Mouse (Mus musculus): Measurements from ENCODE around the gene Actg1. TPM values are rescaled to one million over a fixed set of nuclear protein-coding genes. Genes with fewer than 3 reads are reported as not detected.
A peak's percentile ranks its signal among the peaks of the same experiment; 100 is the strongest.

Gene Actg1
- polyA plus RNA-seq, 2 experiments = 256 to 451 TPM

- Histone ChIP-seq H3K4me2 (ENCODE audit: low read depth) (peak overlapping the region; percentile 99), H3K36me3 (replicated peaks; ENCODE audit: control insufficient read depth, insufficient read depth, low read depth) (no peaks in the 10 kb centered on the region), H3K9ac (replicated peaks) (peak overlapping the region; percentile 60), H3K9me3 (ENCODE audit: control insufficient read depth, low read length) (no peaks in the 10 kb centered on the region), H3K4me1 (replicated peaks; ENCODE audit: control insufficient read depth in 2 of 2, insufficient read depth in 2 of 2, low read length in 1 of 2) (peaks cover 16 to 19% of the 10 kb centered on the region in 2 experiments), H3K27me3 (ENCODE audit: control insufficient read depth, insufficient read depth, low read length) (no peaks in the 10 kb centered on the region), H3K27ac (peak overlapping the region; percentile 90), H3K4me3 (ENCODE audit: insufficient read depth in 1 of 2, low read depth in 2 of 2, low read length in 2 of 2) (peak overlapping the region; percentile 66 to 73)
- 34% methylated on average over 4 of the region's 4 CpGs for WGBS (ENCODE audit: insufficient replicate concordance)
- TF ChIP-seq EP300 (IDR thresholded peaks at IDR 0.05; ENCODE audit: low read depth) (no peak), CTCF (IDR thresholded peaks at IDR 0.05; ENCODE audit: low read depth) (no peak)
- DNase-seq (ENCODE audit: low read depth in 3 of 3, low spot score in 3 of 3) = no peak
- no peak for ATAC-seq (ENCODE audit: insufficient read depth)
Observed at GRCm38 (mm10) chr11:120315416-120315761, 33.0 kb downstream of the Actg1 start.

DNA sequence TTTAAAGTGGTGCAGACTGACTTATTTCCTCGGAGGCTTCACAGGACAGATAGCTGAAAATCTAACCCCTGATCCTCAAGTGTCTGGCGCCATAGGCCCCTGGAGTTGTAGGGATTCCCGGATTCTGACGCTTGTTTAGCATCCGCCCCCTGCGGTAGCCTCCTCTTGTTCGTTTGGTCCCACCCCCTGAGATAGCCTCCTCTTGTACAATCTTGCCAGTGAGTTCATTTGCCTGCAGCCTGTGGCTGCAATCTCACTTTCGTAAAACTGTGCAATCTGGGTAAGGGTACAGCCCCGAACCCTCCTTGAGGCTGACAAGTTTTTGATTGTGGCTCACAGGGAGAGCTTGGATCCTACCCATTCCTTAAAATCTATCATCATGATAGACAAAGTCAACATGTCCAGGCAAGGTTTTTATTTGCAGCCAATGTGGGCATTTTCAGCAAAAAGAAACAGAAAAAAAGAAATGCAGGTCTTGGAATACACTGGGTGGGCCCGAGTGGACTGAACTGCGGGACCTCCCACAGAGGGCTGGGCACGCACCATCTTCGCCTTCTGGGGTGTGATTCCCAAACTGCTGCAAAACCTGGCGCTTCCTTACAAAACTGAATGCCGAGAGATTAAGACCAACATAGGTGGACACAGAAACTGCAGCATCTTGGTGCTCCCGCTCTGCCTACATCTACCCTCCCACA is 33.5 kb downstream of the Actg1 start:
- peaks cover 16 to 20% of the 10 kb centered on the region in 2 experiments for H3K4me1 ChIP-seq (replicated peaks; ENCODE audit: control insufficient read depth in 2 of 2, insufficient read depth in 2 of 2, low read length in 1 of 2)
- WGBS (ENCODE audit: insufficient replicate concordance) = 78% methylated on average over 16 of the region's 16 CpGs
- H3K27me3 ChIP-seq (ENCODE audit: control insufficient read depth, insufficient read depth, low read length) = no peaks in the 10 kb centered on the region; the same call in 1 of the 2 replicates
- ATAC-seq (ENCODE audit: insufficient read depth) (no peak), DNase-seq (ENCODE audit: low read depth in 3 of 3, low spot score in 3 of 3) (no peak)
- peak overlapping the region; percentile 66 to 73; a peak in 3 of 4 replicates for H3K4me3 ChIP-seq (ENCODE audit: insufficient read depth in 1 of 2, low read depth in 2 of 2, low read length in 2 of 2)
- no peak overlapping the region; the same call in 1 of the 2 replicates for H3K27ac ChIP-seq
- no peak for TF ChIP-seq CTCF (IDR thresholded peaks at IDR 0.05; ENCODE audit: low read depth)
- TF ChIP-seq EP300 (IDR thresholded peaks at IDR 0.05; ENCODE audit: low read depth) = no peak
- H3K9me3 ChIP-seq (ENCODE audit: control insufficient read depth, low read length) = no peaks in the 10 kb centered on the region
- no peaks in the 10 kb centered on the region for H3K36me3 ChIP-seq (replicated peaks; ENCODE audit: control insufficient read depth, insufficient read depth, low read depth)
- H3K9ac ChIP-seq (replicated peaks) = no peak overlapping the region
- H3K4me2 ChIP-seq (ENCODE audit: low read depth) = peak overlapping the region; percentile 99

DNA sequence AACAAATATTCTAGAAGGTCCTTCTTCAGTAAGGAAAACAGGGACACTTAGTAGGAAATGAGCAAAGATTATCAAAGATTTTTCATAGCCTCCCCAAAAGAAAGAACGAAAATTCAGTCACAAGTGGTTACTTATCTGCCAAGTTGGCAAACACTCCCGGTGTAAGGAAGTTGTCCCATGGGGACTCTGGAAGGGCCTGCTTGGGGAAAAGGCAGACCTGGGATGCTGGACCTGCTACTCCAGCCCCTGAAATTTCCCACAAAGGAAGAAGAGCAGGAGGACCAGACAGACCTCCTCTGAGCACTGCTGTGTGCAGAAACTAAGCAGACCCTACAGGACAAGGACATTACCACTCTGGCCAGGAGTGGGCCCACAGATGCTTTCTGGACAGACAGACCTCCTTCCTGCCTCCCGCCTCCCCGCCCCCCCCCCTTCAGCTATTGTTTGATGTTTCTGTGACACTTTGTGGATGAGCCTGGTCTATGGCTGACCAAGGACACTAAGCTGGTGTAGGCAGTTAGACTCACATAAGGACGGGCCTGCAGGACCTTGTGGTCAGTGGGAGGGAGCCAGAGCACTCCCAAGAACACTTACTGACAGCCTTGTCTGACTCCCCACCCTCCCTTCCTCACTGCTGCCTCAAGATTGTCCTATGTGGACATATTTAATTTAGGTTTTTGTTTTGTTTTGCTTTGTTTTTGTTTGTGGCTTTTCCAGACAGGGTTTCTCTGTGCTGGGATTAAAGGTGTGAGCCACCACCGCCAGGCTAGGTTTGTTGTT is 34.2 kb downstream of the Actg1 start:
- 59% methylated on average over 6 of the region's 6 CpGs for WGBS (ENCODE audit: insufficient replicate concordance)
- no peak for DNase-seq (ENCODE audit: low read depth in 3 of 3, low spot score in 3 of 3)
- no peak overlapping the region for H3K4me2 ChIP-seq (ENCODE audit: low read depth)

GRCm38 (mm10) chr11:120312069-120312468 is 36.3 kb downstream of the Actg1 start:
- WGBS (ENCODE audit: insufficient replicate concordance) = 72% methylated on average over 6 of the region's 6 CpGs
- TF ChIP-seq EP300 (IDR thresholded peaks at IDR 0.05; ENCODE audit: low read depth) (no peak), CTCF (IDR thresholded peaks at IDR 0.05; ENCODE audit: low read depth) (no peak)

More for the DNA sequence above, 34.2 kb downstream of the Actg1 start:
- Histone ChIP-seq H3K27me3 (ENCODE audit: control insufficient read depth, insufficient read depth, low read length) (no peaks in the 10 kb centered on the region; the same call in 1 of the 2 replicates), H3K27ac (no peak overlapping the region), H3K4me3 (ENCODE audit: insufficient read depth in 1 of 2, low read depth in 2 of 2, low read length in 2 of 2) (no peak overlapping the region), H3K4me1 (replicated peaks; ENCODE audit: control insufficient read depth in 2 of 2, insufficient read depth in 2 of 2, low read length in 1 of 2) (peaks cover 16 to 20% of the 10 kb centered on the region in 2 experiments), H3K9ac (replicated peaks) (no peak overlapping the region), H3K9me3 (ENCODE audit: control insufficient read depth, low read length) (no peaks in the 10 kb centered on the region), H3K36me3 (replicated peaks; ENCODE audit: control insufficient read depth, insufficient read depth, low read depth) (no peaks in the 10 kb centered on the region)
- TF ChIP-seq CTCF (IDR thresholded peaks at IDR 0.05; ENCODE audit: low read depth) (no peak), EP300 (IDR thresholded peaks at IDR 0.05; ENCODE audit: low read depth) (no peak)
- ATAC-seq (ENCODE audit: insufficient read depth) = no peak

DNA sequence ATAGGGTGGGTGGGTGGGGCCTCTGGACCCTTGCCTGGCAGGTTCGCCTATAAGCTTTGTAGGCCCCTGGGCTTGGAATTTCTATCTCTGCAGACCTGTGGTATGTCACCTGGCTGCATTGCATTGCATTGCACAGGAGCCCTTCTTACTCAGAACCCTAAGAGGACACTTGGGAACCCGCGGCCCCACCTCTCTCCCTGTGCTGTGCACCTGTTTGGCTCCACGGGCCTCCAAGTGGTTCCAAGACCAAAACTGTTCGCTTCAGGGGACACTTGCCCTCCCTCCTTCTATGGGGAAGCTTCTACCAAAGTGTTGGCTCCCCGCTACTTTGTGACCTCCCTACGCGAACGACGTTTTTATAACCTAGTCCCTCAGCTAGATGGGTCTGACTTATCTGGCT is 36.8 kb downstream of the Actg1 start:
- Histone ChIP-seq H3K27me3 (ENCODE audit: control insufficient read depth, insufficient read depth, low read length) (peaks cover 4% of the 10 kb centered on the region; the same call in 1 of the 2 replicates), H3K9me3 (ENCODE audit: control insufficient read depth, low read length) (no peaks in the 10 kb centered on the region), H3K9ac (replicated peaks) (no peak overlapping the region), H3K36me3 (replicated peaks; ENCODE audit: control insufficient read depth, insufficient read depth, low read depth) (no peaks in the 10 kb centered on the region), H3K4me1 (replicated peaks; ENCODE audit: control insufficient read depth in 2 of 2, insufficient read depth in 2 of 2, low read length in 1 of 2) (peaks cover 12 to 21% of the 10 kb centered on the region in 2 experiments), H3K4me3 (ENCODE audit: insufficient read depth in 1 of 2, low read depth in 2 of 2, low read length in 2 of 2) (no peak overlapping the region; a peak in 1 of 4 replicates), H3K27ac (no peak overlapping the region), H3K4me2 (ENCODE audit: low read depth) (peak overlapping the region; percentile 79)
- ATAC-seq (ENCODE audit: insufficient read depth) = no peak
- DNase-seq (ENCODE audit: low read depth in 3 of 3, low spot score in 3 of 3) = no peak
- WGBS (ENCODE audit: insufficient replicate concordance) = 62% methylated on average over 10 of the region's 10 CpGs
- TF ChIP-seq CTCF (IDR thresholded peaks at IDR 0.05; ENCODE audit: low read depth) (no peak), EP300 (IDR thresholded peaks at IDR 0.05; ENCODE audit: low read depth) (no peak)

More at GRCm38 (mm10) chr11:120312069-120312468, 36.3 kb downstream of the Actg1 start:
- Histone ChIP-seq H3K27me3 (ENCODE audit: control insufficient read depth, insufficient read depth, low read length) (peaks cover 4% of the 10 kb centered on the region; the same call in 1 of the 2 replicates), H3K4me2 (ENCODE audit: low read depth) (no peak overlapping the region), H3K9ac (replicated peaks) (no peak overlapping the region), H3K4me3 (ENCODE audit: insufficient read depth in 1 of 2, low read depth in 2 of 2, low read length in 2 of 2) (no peak overlapping the region), H3K27ac (no peak overlapping the region), H3K9me3 (ENCODE audit: control insufficient read depth, low read length) (no peaks in the 10 kb centered on the region), H3K36me3 (replicated peaks; ENCODE audit: control insufficient read depth, insufficient read depth, low read depth) (no peaks in the 10 kb centered on the region), H3K4me1 (replicated peaks; ENCODE audit: control insufficient read depth in 2 of 2, insufficient read depth in 2 of 2, low read length in 1 of 2) (peaks cover 17 to 25% of the 10 kb centered on the region in 2 experiments)
- no peak for DNase-seq (ENCODE audit: low read depth in 3 of 3, low spot score in 3 of 3)
- ATAC-seq (ENCODE audit: insufficient read depth) = no peak

All from liver, embryonic 14.5 days (tissue).